Mouse (Mus musculus) liver, embryonic 14.5 days (tissue): ENCODE results near the gene Syt15.
A peak's percentile ranks its signal among the peaks of the same experiment; 100 is the strongest.

Experiments used
- CTCF ChIP-seq: IDR thresholded peaks from 2 replicates; pipeline ENCODE4 v1.5.1; 2016; ENCODE audit warnings: antibody characterized with exemption, low read depth, control low read depth
- EP300 ChIP-seq: IDR thresholded peaks from 2 replicates; pipeline ENCODE4 v1.6.1; 2016; ENCODE audit warnings: antibody characterized with exemption, low read depth

DNA sequence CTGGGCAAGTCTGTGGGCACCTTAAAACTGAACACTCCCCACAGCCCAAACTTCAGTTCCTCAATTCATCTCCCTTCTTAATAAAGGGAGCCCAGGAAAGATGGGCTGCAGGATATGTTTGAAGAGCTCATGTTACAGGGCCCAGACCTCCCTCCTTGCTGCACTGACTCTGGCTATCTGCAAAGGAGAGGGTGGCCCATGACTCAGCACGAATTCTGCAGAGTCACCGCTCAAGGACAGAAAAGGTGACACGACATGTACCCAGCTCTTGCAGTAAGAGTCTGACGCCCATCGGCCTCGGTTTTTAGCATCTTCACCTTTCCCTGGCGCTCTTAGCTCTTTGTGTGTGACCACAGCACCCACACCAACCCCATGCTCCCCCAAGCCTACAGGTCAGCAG lies 29.0 kb upstream of the Syt15 start:
- no peak for TF ChIP-seq CTCF
- TF ChIP-seq EP300, result 0 out of 2 replicates have a peak, but pooled peaks have one; percentile 10
